Mouse (Mus musculus) heart, postnatal 0 days (tissue): ENCODE data around the gene Atp9a.

Experiments used
- CTCF ChIP-seq: IDR thresholded peaks from 2 replicates; pipeline ENCODE4 v1.5.1; 2016; ENCODE audit warnings: antibody characterized with exemption, control low read depth, low read depth
- EP300 ChIP-seq: IDR thresholded peaks from 2 replicates; pipeline ENCODE4 v1.6.1; 2016; ENCODE audit warnings: antibody characterized with exemption, low read depth

- TF ChIP-seq CTCF (no peak), EP300 (no peak)
Observed at GRCm38 (mm10) chr2:168776238-168776637, 34.0 kb upstream of the Atp9a start.
